Mouse (Mus musculus): ENCODE data around the gene Rasal3.

The Rasal3 gene

GRCm38 (mm10) chr17:32354211-32354610 is 49.2 kb downstream of the Rasal3 start:
- DNase-seq (ENCODE audit: low spot score) = no peak

GRCm38 (mm10) chr17:32353696-32354095 is 49.7 kb downstream of the Rasal3 start:
- DNase-seq (ENCODE audit: low spot score) = peak; percentile 39

GRCm38 (mm10) chr17:32351726-32352125 is 51.7 kb downstream of the Rasal3 start:
- DNase-seq (ENCODE audit: low spot score) = no peak

GRCm38 (mm10) chr17:32351269-32351668 is 52.1 kb downstream of the Rasal3 start:
- no peak for DNase-seq (ENCODE audit: low spot score)

GRCm38 (mm10) chr17:32350382-32350983 is 52.9 kb downstream of the Rasal3 start, which contains the start of gene Akap8l:
Akap8l (minus strand) TSS chr17:32350607.
- peak; percentile 94 for DNase-seq (ENCODE audit: low spot score)

- DNase-seq (ENCODE audit: low spot score) = no peak
Observed at GRCm38 (mm10) chr17:32349851-32350381, 53.5 kb downstream of the Rasal3 start.

GRCm38 (mm10) chr17:32349037-32349732 is 54.2 kb downstream of the Rasal3 start:
- no peak for DNase-seq (ENCODE audit: low spot score)

GRCm38 (mm10) chr17:32348406-32348805 is 55.0 kb downstream of the Rasal3 start:
- no peak for DNase-seq (ENCODE audit: low spot score)

GRCm38 (mm10) chr17:32341102-32341501 is 62.3 kb downstream of the Rasal3 start:
- DNase-seq (ENCODE audit: low spot score) = no peak

Measured in ovary, postnatal 14 days (tissue).